Comparison of ENCODE assay signal across 16 mouse cellular contexts in genomic region chr16:41826899-41827604, GRCm38 (mm10).
A peak's percentile ranks its signal among the peaks of the same experiment; 100 is the strongest.
DNase-seq lines count a peak whose midpoint lies in the region; ATAC-seq lines count a peak whose summit lies in the region.
"Had no signal": no experiment of that assay in that cellular context is flagged by ENCODE, and none has a peak within 500 bp of the region (broad histone marks: within the 10 kb centered on the region; RNA-seq: fewer than 3 reads in every experiment).

No protein-coding gene starts in this region.

- H3K36me3 ChIP-seq in kidney, embryonic 15.5 days: no peaks in the 10 kb centered on the region
- H3K36me3 ChIP-seq: hindbrain, embryonic 15.5 days; limb, embryonic 15.5 days had no signal

- no peaks in the 10 kb centered on the region for H3K27me3 ChIP-seq in kidney, embryonic 15.5 days
- H3K27me3 ChIP-seq: CH12.LX; hindbrain, embryonic 15.5 days; limb, embryonic 15.5 days had no signal

- no peaks in the 10 kb centered on the region for H3K9me3 ChIP-seq in kidney, embryonic 15.5 days (replicated peaks)
- H3K9me3 ChIP-seq: hindbrain, embryonic 15.5 days; limb, embryonic 15.5 days had no signal

- no peak overlapping the region for H3K9ac ChIP-seq in kidney, embryonic 15.5 days
- H3K9ac ChIP-seq: hindbrain, embryonic 15.5 days; limb, embryonic 15.5 days had no signal

- no peak overlapping the region for H3K4me2 ChIP-seq in kidney, embryonic 15.5 days
- H3K4me2 ChIP-seq: hindbrain, embryonic 15.5 days; limb, embryonic 15.5 days had no signal

- H3K4me3 ChIP-seq in kidney, embryonic 15.5 days (replicated peaks): no peak overlapping the region
- H3K4me3 ChIP-seq: hindbrain, embryonic 15.5 days; limb, embryonic 15.5 days had no signal

- peaks cover 7% of the 10 kb centered on the region; the same call in 1 of the 2 replicates for H3K4me1 ChIP-seq in kidney, embryonic 15.5 days
- H3K4me1 ChIP-seq: limb, embryonic 15.5 days had no signal

- ATAC-seq in kidney, embryonic 15.5 days (replicated peaks; ENCODE audit: low FRiP score): peak; percentile 87

- peak overlapping the region; percentile 49 for H3K27ac ChIP-seq in kidney, embryonic 15.5 days
- H3K27ac ChIP-seq: hindbrain, embryonic 15.5 days; limb, embryonic 15.5 days; macrophage had no signal

- DNase-seq in kidney, postnatal 10 days: no peak
- DNase-seq in brain, adult 2 months (ENCODE audit: low read depth, low spot score): peak; percentile 74
- peak; percentile 35 to 58 for DNase-seq in cerebellum, postnatal 14 days
- peak; percentile 19 for DNase-seq in lung, postnatal 10 days
- no peak for DNase-seq in thymus, postnatal 14 days
- no peak for DNase-seq in heart, adult 9 months (ENCODE audit: low spot score in 2 of 2)
- DNase-seq: adrenal gland, adult 2 months; kidney, adult 8-10 months; layer of hippocampus, postnatal 36 days; right cerebral cortex, postnatal 25 days; thymus, postnatal 36 days had no signal

- WGBS in kidney, embryonic 15.5 days: 42% methylated on average over 5 of the region's 5 CpGs

Comparison
In these comparisons a context has a peak if more than half of its experiments do, and no peak if none do; other contexts are left out.
1. DNase-seq: peak in brain, adult 2 months (single experiment), cerebellum, postnatal 14 days (2 of 2) and lung, postnatal 10 days (single experiment); none in kidney, postnatal 10 days (single experiment), thymus, postnatal 14 days (single experiment) and heart, adult 9 months (0 of 2).